Mouse (Mus musculus) MEL (cell line): ENCODE measurements around the gene Hnrnph1.
A peak's percentile ranks its signal among the peaks of the same experiment; 100 is the strongest.

Source experiments
- BHLHE40 ChIP-seq: IDR thresholded peaks from 2 replicates; pipeline ENCODE4 v1.6.1; 2012; ENCODE audit warnings: low read depth, mild to moderate bottlenecking, inconsistent platforms, low read length, improper control_type of control experiment, borderline replicate concordance
- CHD2 ChIP-seq: IDR thresholded peaks from 2 replicates; pipeline ENCODE4 v1.6.1; 2011; ENCODE audit warnings: low read length, improper control_type of control experiment
- CTCF ChIP-seq, 3 experiments: IDR thresholded peaks in 2 of 3; conservative IDR thresholded peaks in 1 of 3; 2 replicates each; pipeline ENCODE4 v1.5.1; 2011 to 2012; ENCODE audit warnings: low read length in 3 of 3, low read depth in 2 of 3, mild to moderate bottlenecking in 2 of 3, improper control_type of control experiment in 1 of 3, inconsistent platforms in 1 of 3, mixed read lengths in 1 of 3, moderate library complexity in 1 of 3; ENCODE audit not compliant: control insufficient read depth in 1 of 3, insufficient read depth in 1 of 3, poor library complexity in 1 of 3, severe bottlenecking in 1 of 3
- E2F4 ChIP-seq: IDR thresholded peaks from 2 replicates; pipeline ENCODE4 v1.6.1; 2011; ENCODE audit warnings: low read depth, low read length, improper control_type of control experiment, borderline replicate concordance
- ETS1 ChIP-seq: IDR thresholded peaks from 2 replicates; pipeline ENCODE4 v1.6.1; 2012; ENCODE audit warnings: low read depth, mild to moderate bottlenecking, inconsistent platforms, low read length, improper control_type of control experiment, moderate library complexity
- KAT2A ChIP-seq: conservative IDR thresholded peaks from 2 replicates; pipeline ENCODE4 v1.6.1; 2012; ENCODE audit warnings: low read depth, low read length, improper control_type of control experiment, inconsistent platforms
- MYB ChIP-seq: IDR thresholded peaks from 2 replicates; pipeline ENCODE4 v1.6.1; 2011; ENCODE audit warnings: mild to moderate bottlenecking, low read depth, low read length, improper control_type of control experiment
- POLR2A ChIP-seq, 2 experiments: IDR thresholded peaks; 2 replicates each; pipeline ENCODE4 v1.6.1; 2011 to 2012; ENCODE audit warnings: low read length in 2 of 2, mild to moderate bottlenecking in 2 of 2, control low read depth in 1 of 2, improper control_type of control experiment in 1 of 2, low read depth in 1 of 2, moderate library complexity in 1 of 2; ENCODE audit not compliant: control insufficient read depth in 1 of 2, insufficient read depth in 1 of 2, poor library complexity in 1 of 2
- RCOR1 ChIP-seq: IDR thresholded peaks from 2 replicates; pipeline ENCODE4 v1.6.1; 2012; ENCODE audit warnings: low read depth, mild to moderate bottlenecking, inconsistent platforms, low read length, improper control_type of control experiment
- UBTF ChIP-seq: IDR thresholded peaks from 2 replicates; pipeline ENCODE4 v1.6.1; 2012; ENCODE audit warnings: low read depth, mild to moderate bottlenecking, inconsistent platforms, low read length, improper control_type of control experiment, moderate library complexity, borderline replicate concordance; ENCODE audit not compliant: insufficient read depth
- USF1 ChIP-seq: IDR thresholded peaks from 2 replicates; pipeline ENCODE4 v1.6.1; 2014; ENCODE audit warnings: low read depth, mild to moderate bottlenecking, inconsistent platforms, low read length, improper control_type of control experiment, moderate library complexity
- USF2 ChIP-seq, 2 experiments: IDR thresholded peaks; 2 replicates each; pipeline ENCODE4 v1.6.1; 2011 to 2012; ENCODE audit warnings: improper control_type of control experiment in 2 of 2, low read length in 2 of 2, borderline replicate concordance in 1 of 2, inconsistent platforms in 1 of 2, low read depth in 1 of 2, mild to moderate bottlenecking in 1 of 2; ENCODE audit not compliant: insufficient read depth in 1 of 2
- ZC3H11A ChIP-seq: IDR thresholded peaks from 2 replicates; pipeline ENCODE4 v1.6.1; 2012; ENCODE audit warnings: low read depth, mild to moderate bottlenecking, inconsistent platforms, low read length, improper control_type of control experiment
- ZNF384 ChIP-seq: IDR thresholded peaks from 2 replicates; pipeline ENCODE4 v1.6.1; 2012; ENCODE audit warnings: low read depth, mild to moderate bottlenecking, inconsistent platforms, low read length, improper control_type of control experiment

DNA sequence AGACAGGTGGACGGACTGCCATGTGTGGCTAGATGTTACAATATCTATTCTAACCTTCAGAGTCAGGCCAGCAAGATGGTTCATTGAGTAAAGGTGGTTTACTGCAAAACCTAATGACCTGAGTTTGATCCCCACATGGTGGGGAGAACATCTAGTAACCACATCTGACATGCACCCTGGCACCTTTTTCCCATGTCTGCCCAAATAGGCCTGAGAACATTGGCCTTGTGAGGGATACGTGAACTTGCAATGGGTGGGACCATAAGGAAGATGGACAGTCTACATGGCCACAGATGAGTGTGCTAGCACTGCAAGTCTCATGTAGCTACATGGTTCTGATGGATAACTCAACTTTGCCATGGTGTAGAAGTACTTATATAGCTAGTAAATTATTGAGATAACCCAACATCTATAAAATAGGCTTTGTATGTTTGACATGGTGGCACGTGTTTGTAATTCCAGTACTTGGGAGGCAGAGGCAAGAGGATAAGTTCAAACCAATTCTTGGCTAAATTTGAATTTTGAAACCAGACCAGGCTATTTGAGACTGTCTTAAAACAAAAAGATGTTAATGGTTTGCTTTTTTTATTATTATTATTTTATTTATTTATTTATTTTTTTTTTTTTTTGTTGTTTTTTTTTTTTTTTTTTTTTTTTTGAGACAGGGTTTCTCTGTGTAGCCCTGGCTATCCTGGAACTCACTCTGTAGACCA lies 11.6 kb downstream of the Hnrnph1 start:
- TF ChIP-seq KAT2A = no peak
- TF ChIP-seq CTCF (IDR thresholded peaks at IDR 0.05 in 2 of 3, conservative IDR thresholded peaks at IDR 0.05 in 1 of 3; ENCODE audit: control insufficient read depth in 1 of 3, insufficient read depth in 1 of 3, low read depth in 2 of 3, low read length in 3 of 3, poor library complexity in 1 of 3, severe bottlenecking in 1 of 3) = no peak
- no peak for TF ChIP-seq ETS1
- no peak for TF ChIP-seq USF1
- peak in 1 of 2 experiments; percentile 24; a peak in 1 of 4 replicates for TF ChIP-seq POLR2A (IDR thresholded peaks at IDR 0.05; ENCODE audit: control insufficient read depth in 1 of 2, insufficient read depth in 1 of 2, low read depth in 1 of 2, low read length in 2 of 2, poor library complexity in 1 of 2)
- TF ChIP-seq BHLHE40 = no peak
- TF ChIP-seq ZC3H11A = no peak
- TF ChIP-seq CHD2 = no peak
- TF ChIP-seq RCOR1 = no peak
- TF ChIP-seq MYB = no peak
- peak; percentile 51; the same call in 1 of the 2 replicates for TF ChIP-seq ZNF384
- TF ChIP-seq UBTF = no peak
- no peak for TF ChIP-seq E2F4
- TF ChIP-seq USF2 (IDR thresholded peaks at IDR 0.05; ENCODE audit: borderline replicate concordance in 1 of 2, insufficient read depth in 1 of 2, low read depth in 1 of 2, low read length in 2 of 2) = no peak
